Mouse (Mus musculus) kidney, adult 2 months (tissue): ENCODE data around the gene Mpzl3.

Experiments used
- CTCF ChIP-seq: fragments of 200-500 bp; conservative IDR thresholded peaks from 2 replicates; pipeline ENCODE4 v1.5.1; 2011; ENCODE audit warnings: low read depth, mild to moderate bottlenecking, control low read depth, low read length, moderate library complexity, mixed read lengths; ENCODE audit not compliant: insufficient read depth, insufficient read length
- POLR2A ChIP-seq: fragments of 200-500 bp; IDR thresholded peaks from one replicate; pipeline ENCODE4 v1.6.1; 2011; ENCODE audit warnings: low read depth, low read length, control low read depth

- TF ChIP-seq POLR2A (no peak), CTCF (no peak)
Measured at GRCm38 (mm10) chr9:45049731-45050130, 5.3 kb upstream of the Mpzl3 start.
